Mouse (Mus musculus) monocyte, adult 5-6 weeks (primary cell): ENCODE results near the gene Uncx. TPM values are rescaled to one million over a fixed set of nuclear protein-coding genes. Genes with fewer than 3 reads are reported as not detected.

Experiments used
- ATAC-seq: fragments of 153-309, 156-312 bp; replicated peaks from 2 replicates; pipeline ENCODE4 v1.8.0; 2017; ENCODE audit warnings: mild to moderate bottlenecking; ENCODE audit not compliant: low TSS enrichment, insufficient number of reproducible peaks, severe bottlenecking, poor library complexity, low FRiP score
- total RNA-seq: library from RNA; stranded (forward); fragments of 200-1000, 200-491, 200-594 nt; gene quantifications from 3 replicates; pipeline ENCODE4 v1.2.3, GENCODE M21; 2017

Gene Uncx
- total RNA-seq, 1 experiment from 2014 or later, result not detected

- no peak for ATAC-seq
Observed at GRCm38 (mm10) chr5:139541151-139542042, 1.9 kb upstream of the Uncx start.

- no peak for ATAC-seq
Observed at GRCm38 (mm10) chr5:139542043-139542365, 1.3 kb upstream of the Uncx start.

DNA sequence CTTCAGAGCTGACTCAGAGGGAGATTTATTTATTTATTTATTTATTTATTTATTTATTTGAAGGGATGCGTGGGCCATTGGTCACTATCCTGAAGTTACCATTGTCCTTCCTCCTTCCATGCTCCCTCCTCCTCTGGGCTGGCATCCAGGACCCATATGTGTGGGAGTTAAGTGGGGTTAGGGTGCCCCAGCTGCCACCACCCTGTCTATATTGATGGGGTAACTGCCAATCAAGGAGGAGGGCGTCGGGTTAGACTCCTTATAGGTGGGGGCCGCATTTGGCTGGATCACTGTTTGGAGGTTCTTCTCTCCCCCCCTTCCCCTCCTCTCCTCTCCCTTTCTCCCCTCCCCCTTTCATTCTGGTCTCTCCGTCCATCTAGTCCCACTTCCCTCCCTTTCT, 738 bp upstream of the Uncx start:
- no peak for ATAC-seq

DNA sequence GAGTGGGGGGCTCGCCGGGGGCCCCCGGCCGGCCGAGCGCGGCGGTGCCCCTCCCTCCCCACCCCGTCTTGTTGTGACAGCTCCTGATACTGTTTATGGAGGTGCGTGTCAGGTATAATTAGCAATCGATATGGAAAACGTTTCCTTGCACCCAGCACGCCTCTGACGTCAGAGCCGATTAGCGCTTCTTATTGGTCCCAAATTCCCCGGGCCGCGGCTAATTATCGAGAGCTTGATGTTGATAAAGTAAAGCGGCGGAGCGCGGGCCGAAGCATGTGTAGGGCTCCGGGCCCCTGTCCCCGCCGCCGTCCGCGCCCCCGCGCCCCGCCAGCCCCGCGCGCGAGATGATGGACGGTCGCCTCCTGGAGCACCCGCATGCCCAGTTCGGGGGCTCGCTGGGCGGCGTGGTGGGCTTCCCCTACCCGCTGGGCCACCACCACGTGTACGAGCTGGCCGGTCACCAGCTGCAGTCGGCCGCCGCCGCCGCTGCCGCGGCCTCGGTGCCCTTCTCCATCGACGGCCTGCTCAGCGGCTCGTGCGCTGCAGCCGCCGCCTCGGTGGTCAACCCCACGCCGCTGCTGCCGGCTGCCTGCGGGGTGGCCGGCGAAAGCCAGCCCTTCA, 466 bp downstream of the Uncx start:
- no peak for ATAC-seq

GRCm38 (mm10) chr5:139544271-139545135, 1.2 kb downstream of the Uncx start:
- no peak for ATAC-seq

DNA sequence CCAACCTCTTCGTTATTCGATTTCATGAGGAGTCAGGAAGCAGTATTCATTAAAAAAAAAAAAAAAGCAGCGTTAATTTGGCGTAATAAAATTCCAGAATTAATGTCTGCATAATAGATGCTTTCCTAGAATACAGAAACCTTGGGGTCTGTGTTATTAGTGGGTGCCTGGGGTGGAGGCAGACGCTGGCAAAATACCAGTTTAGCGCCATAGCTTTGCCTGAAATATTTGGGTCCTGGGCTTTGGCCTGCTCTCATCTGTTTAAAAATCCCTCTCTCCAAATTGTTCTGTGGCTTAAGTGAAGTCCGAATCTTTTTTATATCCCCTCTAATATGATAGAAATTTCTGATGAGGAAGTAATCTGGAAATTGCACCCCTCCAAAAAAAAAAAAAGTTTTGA, 1.9 kb downstream of the Uncx start:
- no peak for ATAC-seq

- ATAC-seq, result no peak
Observed at GRCm38 (mm10) chr5:139545673-139546335, 2.5 kb downstream of the Uncx start.

DNA sequence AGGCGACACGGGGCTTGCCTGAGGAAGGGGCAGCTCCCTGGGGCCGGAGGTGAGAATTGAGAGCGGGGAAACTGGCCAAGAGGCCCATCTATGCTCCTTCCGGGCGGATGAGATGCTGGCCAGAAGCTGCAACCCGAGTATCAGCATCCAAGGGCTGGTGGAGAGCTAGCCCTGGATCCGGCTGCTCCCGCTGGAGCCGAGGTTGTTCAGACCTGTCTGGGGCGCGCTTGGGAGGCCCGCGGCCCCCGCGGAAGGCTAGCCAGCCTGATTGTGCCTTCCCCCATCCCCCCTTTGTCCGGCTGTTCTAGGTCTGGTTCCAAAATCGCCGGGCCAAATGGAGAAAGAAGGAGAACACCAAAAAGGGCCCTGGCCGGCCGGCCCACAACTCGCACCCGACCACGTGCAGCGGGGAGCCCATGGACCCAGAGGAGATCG, 3.1 kb downstream of the Uncx start:
- ATAC-seq, result no peak

DNA sequence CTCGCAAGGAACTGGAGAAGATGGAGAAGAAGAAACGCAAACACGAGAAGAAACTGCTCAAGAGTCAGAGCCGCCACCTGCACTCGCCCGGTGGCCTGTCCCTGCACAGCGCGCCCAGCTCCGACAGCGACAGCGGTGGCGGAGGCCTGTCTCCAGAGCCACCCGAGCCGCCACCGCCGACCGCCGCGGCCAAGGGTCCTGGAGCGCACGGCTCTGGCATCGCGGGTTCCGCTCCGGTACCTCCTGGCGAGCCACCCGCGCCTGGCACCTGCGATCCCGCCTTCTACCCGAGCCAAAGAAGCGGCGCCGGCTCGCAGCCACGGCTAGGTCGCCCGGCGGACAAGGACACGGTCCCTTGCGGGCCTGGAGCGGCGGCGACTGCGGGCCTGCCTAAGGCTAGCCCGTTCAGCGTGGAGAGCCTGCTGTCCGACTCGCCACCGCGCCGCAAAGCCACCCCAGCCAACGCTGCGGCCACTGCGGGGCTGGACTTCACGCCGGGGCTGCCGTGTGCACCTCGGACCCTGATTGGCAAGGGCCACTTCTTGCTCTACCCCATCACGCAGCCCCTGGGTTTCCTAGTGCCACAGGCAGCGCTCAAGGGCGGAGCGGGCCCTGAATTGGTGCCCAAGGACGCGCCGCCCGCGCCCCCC, 3.6 kb downstream of the Uncx start:
- ATAC-seq, result no peak

GRCm38 (mm10) chr5:139547421-139547931, 4.2 kb downstream of the Uncx start:
- ATAC-seq, result no peak

DNA sequence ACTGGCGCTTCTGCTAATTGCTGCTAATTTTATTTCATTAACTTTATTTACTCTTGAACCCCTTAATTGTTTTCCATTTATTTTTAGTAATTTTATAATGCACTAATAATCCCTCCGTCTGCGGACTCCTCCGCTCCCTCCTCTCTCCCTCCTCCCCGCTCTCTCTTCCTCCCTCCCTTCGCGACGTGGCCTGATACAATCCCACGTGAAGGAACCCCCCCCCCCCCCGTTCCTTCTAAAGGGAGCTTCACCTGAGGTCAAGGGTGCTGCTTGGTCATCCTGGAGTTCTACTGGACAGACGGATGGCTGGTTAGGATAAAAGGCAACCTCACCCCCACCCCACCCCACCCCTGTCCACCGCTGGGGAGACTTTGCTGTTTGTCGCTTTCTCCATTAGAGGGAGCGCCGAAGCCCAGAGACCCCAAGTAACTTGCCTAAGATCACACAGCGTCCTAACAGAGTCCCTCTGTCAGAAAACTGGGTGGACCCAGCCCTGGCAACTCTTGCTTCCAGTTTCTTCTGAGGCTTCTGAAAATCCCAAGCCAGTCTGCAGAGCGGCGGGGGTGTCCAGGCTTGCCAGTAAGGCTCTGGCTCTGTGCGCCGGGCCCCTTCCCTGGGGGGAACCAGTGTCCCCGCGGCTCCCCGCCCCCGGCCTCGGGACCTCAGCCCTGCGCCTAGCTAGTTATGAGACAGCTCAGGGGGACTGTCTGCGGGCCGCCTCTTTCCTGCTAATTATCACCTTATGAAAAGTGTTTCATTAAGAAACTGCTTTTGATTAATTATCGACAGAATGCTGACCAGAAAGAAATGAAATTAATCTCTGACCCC, 10.4 kb downstream of the Uncx start:
- no peak for ATAC-seq

DNA sequence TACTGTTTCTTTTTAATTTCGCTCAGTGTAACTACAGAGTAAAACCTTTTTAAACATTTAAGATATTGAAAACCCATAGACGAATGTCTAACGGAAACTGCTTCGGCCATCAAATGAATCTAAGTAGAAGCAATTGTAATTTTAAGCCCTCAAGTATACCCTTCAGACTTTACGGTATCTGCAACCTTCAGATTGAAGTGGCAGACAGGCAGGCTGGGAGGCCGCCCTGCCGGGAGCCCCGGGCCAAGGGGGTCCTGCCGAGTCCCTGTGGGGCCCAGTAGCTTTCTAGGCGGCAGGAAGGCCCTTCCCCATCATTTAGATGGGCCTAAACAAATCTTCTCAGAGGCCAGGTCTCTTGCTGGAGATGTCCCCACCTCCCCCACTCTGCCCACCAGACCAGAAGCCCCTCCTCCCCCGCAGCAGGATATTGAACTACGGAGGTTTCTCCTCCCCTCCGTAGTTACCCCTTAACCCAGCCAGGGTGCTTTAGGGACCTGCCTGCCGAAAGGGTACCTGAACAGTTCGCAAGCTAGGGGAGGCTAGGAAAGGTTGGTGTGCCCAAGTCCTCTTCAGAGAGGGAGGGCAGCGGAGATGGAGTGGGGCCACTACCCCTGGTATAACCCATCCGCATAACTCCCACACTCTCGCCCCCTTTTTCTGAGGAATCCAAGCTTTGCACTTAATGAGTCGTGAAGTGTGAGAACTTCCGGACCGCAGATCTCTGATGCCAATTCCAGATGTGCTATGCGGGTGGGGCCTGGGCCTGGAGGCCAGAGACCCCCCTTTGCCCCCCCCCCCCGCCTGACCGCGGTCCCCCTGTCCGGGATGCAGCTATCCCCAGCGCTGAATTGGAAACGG, 11.4 kb downstream of the Uncx start:
- ATAC-seq, result no peak

- ATAC-seq, result no peak
Observed at GRCm38 (mm10) chr5:139555476-139556115, 12.3 kb downstream of the Uncx start.

DNA sequence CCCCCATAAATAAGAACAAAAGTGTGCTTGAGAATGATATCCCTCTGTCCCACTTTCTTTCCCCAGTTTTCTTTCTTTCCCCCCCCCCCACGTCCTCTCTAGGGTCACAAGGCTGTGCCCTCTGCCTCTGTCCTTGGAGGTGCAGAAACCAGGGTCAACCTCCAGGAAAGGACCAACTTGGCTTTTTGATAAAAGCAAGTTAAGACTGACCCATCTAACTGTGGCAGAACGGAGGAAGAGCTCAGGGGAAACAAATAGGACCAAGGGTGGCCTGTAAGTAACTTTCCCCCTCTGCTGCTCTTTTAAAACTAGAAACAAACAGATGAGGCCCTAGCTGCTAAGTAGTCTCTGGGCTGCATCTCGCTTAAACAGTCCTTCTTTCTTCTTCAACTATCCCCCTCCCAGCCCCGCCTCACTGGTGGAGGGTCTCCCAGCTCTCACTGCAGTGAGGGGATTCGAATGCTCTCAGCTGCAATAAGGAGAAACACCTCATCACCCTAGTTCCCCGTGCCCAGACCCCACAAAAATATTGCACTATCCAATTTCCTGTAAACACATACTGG, 12.9 kb downstream of the Uncx start:
- no peak for ATAC-seq

GRCm38 (mm10) chr5:139557079-139557478, 13.8 kb downstream of the Uncx start:
- ATAC-seq, result no peak
